Mouse (Mus musculus) myocyte (in vitro differentiated cells): ENCODE results near the gene Vangl1. TPM values are rescaled to one million over a fixed set of nuclear protein-coding genes. Genes with fewer than 3 reads are reported as not detected.
"Not testable (repeated sequence)": the region's sequence is repeated elsewhere in the genome, so short reads cannot be mapped to it uniquely, and the experiment has no call there.

Experiments used
- H3K27me3 ChIP-seq: one replicate; pipeline ENCODE4 v1.6.1; 2011; ENCODE audit not compliant: control insufficient read depth, insufficient read depth, insufficient read length
- H3K36me3 ChIP-seq: one replicate; pipeline ENCODE4 v1.6.1; 2011; ENCODE audit not compliant: control insufficient read depth, insufficient read depth
- H3K4me2 ChIP-seq: one replicate; pipeline ENCODE4 v1.6.1; 2011; ENCODE audit warnings: low read depth, control low read depth
- H3K4me3 ChIP-seq: one replicate; pipeline ENCODE4 v1.5.1; 2011; ENCODE audit warnings: mild to moderate bottlenecking, control low read depth, moderate library complexity
- H3K79me2 ChIP-seq: one replicate; pipeline ENCODE4 v1.6.1; 2011; ENCODE audit not compliant: control insufficient read depth, insufficient read depth
- H3ac ChIP-seq: one replicate; pipeline ENCODE4 v1.6.1; 2011; ENCODE audit not compliant: control insufficient read depth, insufficient read length
- CEBPB ChIP-seq: IDR thresholded peaks from 2 replicates; pipeline ENCODE4 v1.6.1; 2011; ENCODE audit warnings: mild to moderate bottlenecking, moderate library complexity; ENCODE audit not compliant: poor library complexity, insufficient read depth, severe bottlenecking
- E2F4 ChIP-seq: IDR thresholded peaks from one replicate; pipeline ENCODE4 v1.6.1; 2011; ENCODE audit warnings: mild to moderate bottlenecking, control low read depth, moderate library complexity; ENCODE audit not compliant: insufficient read depth
- MAX ChIP-seq: IDR thresholded peaks from one replicate; pipeline ENCODE4 v1.6.1; 2011; ENCODE audit warnings: low read depth, mild to moderate bottlenecking, control low read depth
- MYOD1 ChIP-seq, 3 experiments: IDR thresholded peaks; one replicate each; pipeline ENCODE4 v1.6.1; 2011; ENCODE audit warnings: control low read depth in 2 of 3, low read depth in 2 of 3, mild to moderate bottlenecking in 2 of 3, moderate library complexity in 1 of 3; ENCODE audit not compliant: insufficient read length in 2 of 3, control insufficient read depth in 1 of 3
- MYOG ChIP-seq, 3 experiments: IDR thresholded peaks; one replicate each; pipeline ENCODE4 v1.6.1; 2011; ENCODE audit warnings: control low read depth in 2 of 3, low read depth in 2 of 3, mild to moderate bottlenecking in 2 of 3; ENCODE audit not compliant: insufficient read length in 2 of 3, control insufficient read depth in 1 of 3, insufficient read depth in 1 of 3
- POLR2A ChIP-seq: IDR thresholded peaks from one replicate; pipeline ENCODE4 v1.6.1; 2011; ENCODE audit warnings: low read depth, mild to moderate bottlenecking, control low read depth, moderate library complexity; ENCODE audit not compliant: insufficient read length
- POLR2AphosphoS2 ChIP-seq: IDR thresholded peaks from one replicate; pipeline ENCODE4 v1.6.1; 2011; ENCODE audit warnings: low read depth, control low read depth; ENCODE audit not compliant: insufficient read length
- REST ChIP-seq: IDR thresholded peaks from one replicate; pipeline ENCODE4 v1.6.1; 2011; ENCODE audit warnings: mild to moderate bottlenecking, control low read depth, moderate library complexity; ENCODE audit not compliant: insufficient read depth, insufficient read length
- SRF ChIP-seq: IDR thresholded peaks from one replicate; pipeline ENCODE4 v1.6.1; 2011; ENCODE audit warnings: low read depth; ENCODE audit not compliant: control insufficient read depth, insufficient read length
- TCF12 ChIP-seq: IDR thresholded peaks from one replicate; pipeline ENCODE4 v1.6.1; 2011; ENCODE audit warnings: mild to moderate bottlenecking, control low read depth; ENCODE audit not compliant: poor library complexity, insufficient read depth, severe bottlenecking
- TCF3 ChIP-seq: IDR thresholded peaks from one replicate; pipeline ENCODE4 v1.6.1; 2011; ENCODE audit warnings: low read depth, control low read depth; ENCODE audit not compliant: insufficient read length
- USF1 ChIP-seq: IDR thresholded peaks from one replicate; pipeline ENCODE4 v1.6.1; 2011; ENCODE audit warnings: low read depth, mild to moderate bottlenecking, control low read depth, moderate library complexity
- polyA plus RNA-seq: library from polyadenylated mRNA; unstranded; fragments of >200 nt; fragmentation: generic; extraction: Trizol; gene quantifications from one replicate; pipeline ENCODE4 v1.2.1, GENCODE M21; 2012; ENCODE audit warnings: missing spikeins

Vangl1 gene
- polyA plus RNA-seq, 1 experiment = 21.2 TPM

GRCm38 (mm10) chr3:102208861-102209260 is 4.4 kb upstream of the Vangl1 start:
- Histone ChIP-seq H3ac (no peak overlapping the region), H3K4me2 (no peak overlapping the region), H3K79me2 (no peaks in the 10 kb centered on the region), H3K4me3 (no peak overlapping the region), H3K27me3 (no peaks in the 10 kb centered on the region), H3K36me3 (no peaks in the 10 kb centered on the region)
- TF ChIP-seq POLR2A (no peak), SRF (no peak), MYOG (IDR thresholded peaks at IDR 0.05; ENCODE audit: control insufficient read depth in 1 of 3, insufficient read depth in 1 of 3, insufficient read length in 2 of 3, low read depth in 2 of 3) (no peak)

- H3K79me2 ChIP-seq = peaks cover 30% of the 10 kb centered on the region
- TF ChIP-seq REST (no peak), TCF12 (no peak), SRF (no peak), TCF3 (no peak), CEBPB (no peak), POLR2A (no peak), USF1 (no peak), MYOD1 (IDR thresholded peaks at IDR 0.05; ENCODE audit: control insufficient read depth in 1 of 3, insufficient read length in 2 of 3, low read depth in 2 of 3) (no peak), MYOG (IDR thresholded peaks at IDR 0.05; ENCODE audit: control insufficient read depth in 1 of 3, insufficient read depth in 1 of 3, insufficient read length in 2 of 3, low read depth in 2 of 3) (no peak), MAX (no peak)
- no peak overlapping the region for H3K4me3 ChIP-seq
- no peak overlapping the region for H3ac ChIP-seq
- no peaks in the 10 kb centered on the region for H3K36me3 ChIP-seq
- H3K27me3 ChIP-seq = no peaks in the 10 kb centered on the region
- H3K4me2 ChIP-seq = no peak overlapping the region
Measured at GRCm38 (mm10) chr3:102205458-102205830, 951 bp upstream of the Vangl1 start.

GRCm38 (mm10) chr3:102204734-102205457 is 403 bp upstream of the Vangl1 start:
- peak overlapping the region; percentile 58 for H3K4me3 ChIP-seq

GRCm38 (mm10) chr3:102203131-102203530 is 1.4 kb downstream of the Vangl1 start:
- Histone ChIP-seq H3K4me3 (peak overlapping the region; percentile 58), H3K79me2 (peaks cover 44% of the 10 kb centered on the region), H3K27me3 (no peaks in the 10 kb centered on the region), H3K4me2 (peak overlapping the region; percentile 86), H3K36me3 (no peaks in the 10 kb centered on the region), H3ac (no peak overlapping the region)
- TF ChIP-seq MYOG (IDR thresholded peaks at IDR 0.05; ENCODE audit: control insufficient read depth in 1 of 3, insufficient read depth in 1 of 3, insufficient read length in 2 of 3, low read depth in 2 of 3) (no peak), TCF3 (no peak), MAX (no peak)

More at GRCm38 (mm10) chr3:102204734-102205457, 403 bp upstream of the Vangl1 start:
- peak overlapping the region; percentile 21 for H3ac ChIP-seq
- H3K27me3 ChIP-seq, H3K36me3 ChIP-seq: not testable (repeated sequence)
- H3K79me2 ChIP-seq = peaks cover 35% of the 10 kb centered on the region
- peak overlapping the region; percentile 12 for H3K4me2 ChIP-seq

GRCm38 (mm10) chr3:102199991-102200390 is 4.5 kb downstream of the Vangl1 start:
- no peak overlapping the region for H3ac ChIP-seq
- TF ChIP-seq TCF3 (no peak), CEBPB (no peak), POLR2AphosphoS2 (no peak), MAX (no peak), REST (no peak), MYOG (IDR thresholded peaks at IDR 0.05; ENCODE audit: control insufficient read depth in 1 of 3, insufficient read depth in 1 of 3, insufficient read length in 2 of 3, low read depth in 2 of 3) (no peak), POLR2A (no peak), MYOD1 (IDR thresholded peaks at IDR 0.05; ENCODE audit: control insufficient read depth in 1 of 3, insufficient read length in 2 of 3, low read depth in 2 of 3) (no peak), E2F4 (no peak), TCF12 (no peak), SRF (no peak), USF1 (no peak)
- H3K4me3 ChIP-seq = no peak overlapping the region
- H3K79me2 ChIP-seq = peaks cover 52% of the 10 kb centered on the region
- H3K36me3 ChIP-seq = peaks cover 4% of the 10 kb centered on the region
- no peaks in the 10 kb centered on the region for H3K27me3 ChIP-seq
- H3K4me2 ChIP-seq = no peak overlapping the region
